Mouse (Mus musculus): Measurements from ENCODE around the gene Dph2. TPM values are rescaled to one million over a fixed set of nuclear protein-coding genes. Genes with fewer than 3 reads are reported as not detected.

Dph2 gene
- total RNA-seq, 2 experiments from 2014 or later = 9.2 to 9.8 TPM

DNA sequence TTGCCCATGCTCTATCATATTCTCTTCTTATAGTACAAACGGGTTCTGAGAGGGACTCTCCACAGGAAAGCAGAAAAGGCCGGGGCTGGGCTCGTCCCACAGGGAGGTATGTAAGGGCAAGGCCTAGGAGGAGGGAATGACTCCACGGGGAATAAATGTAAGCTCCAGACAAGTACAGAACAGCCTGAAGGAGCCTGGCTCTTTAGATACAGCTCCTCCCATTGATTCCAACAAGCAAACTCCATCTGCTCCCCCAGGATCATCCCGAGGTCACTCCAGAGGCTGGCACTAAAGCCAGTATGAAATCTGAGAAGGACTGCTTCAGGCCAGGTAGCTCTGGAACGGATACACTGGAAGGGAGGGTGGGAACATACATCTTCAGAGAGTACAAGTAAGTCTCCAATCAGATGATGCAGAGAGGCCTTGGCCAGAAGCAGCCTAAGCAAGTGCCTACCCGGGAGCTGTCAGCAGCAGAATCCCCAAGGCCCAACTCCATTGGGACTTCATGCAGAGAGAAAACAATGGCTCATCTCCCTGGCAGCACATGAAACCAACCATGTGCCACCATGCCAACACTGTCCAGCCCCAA lies 20.9 kb upstream of the Dph2 start:
- no peak for DNase-seq (ENCODE audit: low spot score in 2 of 2)

DNA sequence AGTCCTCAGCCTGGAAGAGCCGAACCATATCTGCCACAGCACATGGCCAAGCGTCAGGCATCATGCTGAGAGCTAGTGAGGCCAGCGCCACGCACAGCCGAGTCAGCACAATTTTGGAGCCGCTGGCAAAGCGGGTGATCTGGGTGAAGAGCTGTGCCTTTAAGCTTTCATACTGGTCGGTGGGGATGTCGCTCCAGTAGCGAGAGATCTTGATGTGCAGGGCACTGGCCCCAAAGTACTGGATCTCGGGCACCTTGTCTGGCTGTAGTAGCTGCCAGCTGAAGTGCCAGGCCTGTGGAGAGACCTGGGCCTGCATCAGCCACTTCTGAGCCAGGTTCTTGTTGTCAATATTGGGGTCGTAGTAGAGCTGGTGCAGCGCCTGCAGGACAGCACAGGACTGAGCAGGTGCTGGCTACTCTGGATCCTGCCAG lies 20.3 kb upstream of the Dph2 start:
- no peak for DNase-seq (ENCODE audit: low spot score in 2 of 2)

DNA sequence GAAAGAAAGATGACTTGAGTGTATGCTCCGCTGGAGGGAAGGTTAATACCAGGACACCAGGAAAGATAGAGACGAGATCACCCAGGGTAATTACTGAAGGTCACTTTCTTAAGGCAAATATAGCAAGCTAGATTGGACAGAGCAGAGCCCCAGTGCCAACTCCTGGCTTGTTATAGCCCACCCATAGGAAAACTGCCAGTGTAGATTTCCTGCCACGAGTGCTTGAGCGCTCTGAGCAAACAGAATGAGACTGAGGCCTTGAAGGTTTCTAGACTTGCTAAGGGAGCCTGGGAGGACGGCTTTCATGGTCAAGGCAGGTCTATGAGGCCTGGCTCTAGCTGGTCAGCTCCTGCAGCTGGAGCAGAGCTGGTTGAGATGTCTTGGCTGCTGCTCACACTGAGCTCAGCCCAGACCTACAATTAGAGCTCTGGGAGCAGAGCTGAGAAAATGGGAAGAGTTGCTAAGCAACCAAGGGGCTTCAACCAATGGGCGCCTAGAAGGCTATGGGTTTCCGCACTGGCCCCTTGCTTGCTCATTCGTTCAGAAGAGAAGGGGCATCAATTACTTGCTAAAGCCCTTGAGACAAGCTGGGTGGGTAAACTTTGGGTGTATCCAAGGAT lies 17.1 kb upstream of the Dph2 start:
- DNase-seq (ENCODE audit: low spot score in 2 of 2) = no peak

DNA sequence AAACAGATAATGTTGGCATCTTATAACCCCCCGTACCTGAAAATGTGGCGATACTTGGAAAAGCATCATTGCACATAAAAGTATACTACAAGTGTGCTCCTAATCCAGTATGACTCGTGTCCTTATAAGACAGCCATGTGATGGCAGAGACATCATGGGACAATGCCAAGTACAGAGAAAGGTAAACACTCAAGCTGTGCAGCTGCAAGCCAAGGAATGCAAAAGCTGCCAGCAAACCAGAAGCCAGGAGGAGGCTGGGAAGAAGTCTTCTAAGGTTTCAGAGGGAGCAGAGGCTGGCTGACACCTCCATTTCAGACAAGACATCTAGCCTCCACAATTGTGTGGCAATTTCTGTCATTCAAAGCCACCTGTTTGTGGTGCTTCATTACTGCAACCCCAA lies 14.4 kb upstream of the Dph2 start:
- no peak for DNase-seq (ENCODE audit: low spot score in 2 of 2)

- no peak for DNase-seq (ENCODE audit: low spot score in 2 of 2)
Measured at GRCm38 (mm10) chr4:117904761-117905160, 12.9 kb upstream of the Dph2 start.

- peak in 1 of 2 experiments; percentile 65 for DNase-seq (ENCODE audit: low spot score in 2 of 2)
Measured at GRCm38 (mm10) chr4:117904094-117904493, 12.3 kb upstream of the Dph2 start.

DNA sequence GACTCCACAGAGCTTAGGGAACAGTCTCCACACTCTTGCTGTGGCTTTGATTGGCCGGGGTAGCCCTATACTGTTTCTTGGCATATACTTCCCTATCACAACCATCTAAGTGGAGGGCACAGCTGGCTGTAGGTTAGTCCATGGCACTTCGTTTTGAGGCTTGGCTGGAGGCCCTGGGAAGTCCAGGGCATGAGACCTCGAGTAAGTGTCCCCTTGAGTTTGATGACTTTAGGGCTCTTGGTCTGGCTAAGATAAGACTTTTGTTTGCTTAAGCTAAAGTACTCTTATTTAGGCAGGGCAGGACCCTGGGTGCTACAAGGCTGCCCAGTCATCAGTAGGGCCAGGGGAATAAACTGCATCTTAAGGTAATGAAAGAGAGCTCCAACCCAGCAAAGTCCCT lies 6.3 kb upstream of the Dph2 start:
- DNase-seq (ENCODE audit: low spot score in 2 of 2) = no peak

DNA sequence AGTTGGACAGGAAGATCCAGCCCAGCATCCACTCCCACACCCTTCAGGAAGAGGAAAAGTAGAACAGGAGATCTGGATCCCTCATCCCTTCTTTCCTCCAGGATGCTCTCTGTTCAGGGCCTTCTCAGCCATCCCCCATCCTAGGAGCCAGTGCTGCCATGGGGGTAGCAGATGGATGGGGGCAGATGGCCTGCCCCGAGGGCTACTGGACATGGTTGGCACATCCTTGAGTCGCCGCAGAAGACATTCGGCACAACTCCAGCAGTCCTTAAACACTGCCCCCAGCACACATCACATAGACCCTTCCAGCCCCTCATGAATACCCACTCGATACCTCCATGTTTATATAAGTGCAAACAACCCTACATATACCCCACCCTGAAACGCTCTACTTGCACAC lies 4.2 kb upstream of the Dph2 start:
- DNase-seq (ENCODE audit: low spot score in 2 of 2) = no peak

GRCm38 (mm10) chr4:117895339-117895738 lies 3.5 kb upstream of the Dph2 start:
- DNase-seq (ENCODE audit: low spot score in 2 of 2) = no peak

GRCm38 (mm10) chr4:117894601-117895000 lies 2.8 kb upstream of the Dph2 start:
- DNase-seq (ENCODE audit: low spot score in 2 of 2) = no peak

GRCm38 (mm10) chr4:117893376-117893775 lies 1.5 kb upstream of the Dph2 start:
- DNase-seq (ENCODE audit: low spot score in 2 of 2) = no peak

GRCm38 (mm10) chr4:117890750-117891149 lies 1.1 kb downstream of the Dph2 start:
- DNase-seq (ENCODE audit: low spot score in 2 of 2) = no peak

GRCm38 (mm10) chr4:117890031-117890430 lies 1.8 kb downstream of the Dph2 start:
- no peak for DNase-seq (ENCODE audit: low spot score in 2 of 2)

- no peak for DNase-seq (ENCODE audit: low spot score in 2 of 2)
Measured at GRCm38 (mm10) chr4:117889471-117889870, 2.4 kb downstream of the Dph2 start.

- no peak for DNase-seq (ENCODE audit: low spot score in 2 of 2)
Measured at GRCm38 (mm10) chr4:117887920-117888319, 3.9 kb downstream of the Dph2 start.

- peak; percentile 95 to 98 for DNase-seq (ENCODE audit: low spot score in 2 of 2)
Measured at GRCm38 (mm10) chr4:117887133-117887532, 4.7 kb downstream of the Dph2 start, which contains the start of gene Atp6v0b. Atp6v0b (minus strand) TSS chr4:117887333.

- DNase-seq (ENCODE audit: low spot score in 2 of 2) = no peak
Measured at GRCm38 (mm10) chr4:117886644-117887043, 5.2 kb downstream of the Dph2 start.

- DNase-seq (ENCODE audit: low spot score in 2 of 2) = peak in 1 of 2 experiments; percentile 38
Measured at GRCm38 (mm10) chr4:117885994-117886393, 5.8 kb downstream of the Dph2 start.

DNA sequence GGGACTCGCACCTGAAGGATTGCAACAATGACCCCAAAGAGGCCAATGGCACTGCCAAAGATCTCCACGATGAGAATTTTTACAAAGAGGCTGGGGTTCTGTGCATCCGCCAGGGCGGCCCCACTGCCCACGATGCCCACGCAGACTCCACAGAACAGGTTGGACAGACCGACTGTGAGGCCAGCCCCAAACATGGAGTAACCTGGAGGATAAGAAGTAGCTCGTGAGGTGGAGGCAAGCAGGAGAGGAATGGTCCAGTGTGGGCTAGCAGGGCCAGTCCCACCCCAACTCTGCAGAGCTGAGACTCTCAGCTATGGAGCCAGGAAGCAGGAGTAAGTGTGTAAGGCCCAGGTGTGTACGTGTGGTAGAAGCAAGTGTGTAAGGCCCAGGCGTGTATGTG lies 6.7 kb downstream of the Dph2 start:
- no peak for DNase-seq (ENCODE audit: low spot score in 2 of 2)

- no peak for DNase-seq (ENCODE audit: low spot score in 2 of 2)
Measured at GRCm38 (mm10) chr4:117884146-117884545, 7.7 kb downstream of the Dph2 start.

GRCm38 (mm10) chr4:117882701-117883691 lies 8.8 kb downstream of the Dph2 start, which contains the start of gene B4galt2:
B4galt2 (minus strand) TSS chr4:117883487.
- peak; percentile 60 to 74 for DNase-seq (ENCODE audit: low spot score in 2 of 2)

DNA sequence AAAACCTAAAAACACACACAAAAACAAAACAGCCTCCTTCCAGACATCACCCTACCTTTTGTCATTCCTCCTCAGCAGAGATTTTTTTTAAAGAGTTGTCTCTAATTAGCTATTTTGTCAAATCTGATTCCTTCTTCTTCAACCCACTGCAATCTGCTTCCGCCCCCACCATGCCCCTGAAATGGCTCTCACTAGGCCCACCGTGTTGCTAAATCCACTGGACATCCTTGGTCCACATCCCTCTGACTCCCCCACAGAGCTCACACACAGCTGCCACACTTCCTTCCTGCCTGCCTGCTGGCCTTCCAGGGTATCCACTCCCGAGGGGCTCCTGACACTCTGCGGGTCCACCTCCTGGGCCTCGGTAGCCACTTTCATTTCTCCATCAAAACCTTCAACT lies 13.1 kb downstream of the Dph2 start:
- peak in 1 of 2 experiments; percentile 55 for DNase-seq (ENCODE audit: low spot score in 2 of 2)
